Mouse (Mus musculus): Measurements from ENCODE around the gene Scp2. TPM values are rescaled to one million over a fixed set of nuclear protein-coding genes. Genes with fewer than 3 reads are reported as not detected.

Gene Scp2
- polyA plus RNA-seq, 1 experiment from 2014 or later, result 189 TPM

- no peak overlapping the region for H3K4me3 ChIP-seq (ENCODE audit: low read length)
- H3K27ac ChIP-seq (ENCODE audit: low read length), result no peak overlapping the region
- no peaks in the 10 kb centered on the region for H3K27me3 ChIP-seq (ENCODE audit: control insufficient read depth, insufficient read depth, low read length)
- no peak for ATAC-seq (replicated peaks; ENCODE audit: extremely low read depth, insufficient read depth, low FRiP score)
- peaks cover 10% of the 10 kb centered on the region; the same call in 1 of the 2 replicates for H3K4me1 ChIP-seq (ENCODE audit: control insufficient read depth, insufficient read depth, low read length)
- no peaks in the 10 kb centered on the region for H3K36me3 ChIP-seq (ENCODE audit: control insufficient read depth, insufficient read depth)
- H3K4me2 ChIP-seq (ENCODE audit: low read depth, low read length), result no peak overlapping the region
- H3K9me3 ChIP-seq (replicated peaks; ENCODE audit: control insufficient read depth, low read length), result no peaks in the 10 kb centered on the region
- no peak overlapping the region for H3K9ac ChIP-seq (ENCODE audit: low read length)
- WGBS, result 72% methylated on average over 2 of the region's 2 CpGs
These were observed 130.3 kb downstream of the Scp2 start for GRCm38 (mm10) chr4:108014466-108014865.

GRCm38 (mm10) chr4:108008541-108008940 is 136.3 kb downstream of the Scp2 start:
- no peak overlapping the region for H3K4me3 ChIP-seq (ENCODE audit: low read length)
- no peaks in the 10 kb centered on the region for H3K36me3 ChIP-seq (ENCODE audit: control insufficient read depth, insufficient read depth)
- ATAC-seq (replicated peaks; ENCODE audit: extremely low read depth, insufficient read depth, low FRiP score), result no peak
- WGBS, result 48% methylated on average over 8 of the region's 8 CpGs
- peaks cover 8% of the 10 kb centered on the region for H3K4me1 ChIP-seq (ENCODE audit: control insufficient read depth, insufficient read depth, low read length)
- no peaks in the 10 kb centered on the region for H3K27me3 ChIP-seq (ENCODE audit: control insufficient read depth, insufficient read depth, low read length)
- H3K4me2 ChIP-seq (ENCODE audit: low read depth, low read length), result no peak overlapping the region
- H3K9me3 ChIP-seq (replicated peaks; ENCODE audit: control insufficient read depth, low read length), result no peaks in the 10 kb centered on the region
- H3K27ac ChIP-seq (ENCODE audit: low read length), result no peak overlapping the region
- H3K9ac ChIP-seq (ENCODE audit: low read length), result no peak overlapping the region

GRCm38 (mm10) chr4:108007532-108008103 is 137.2 kb downstream of the Scp2 start:
- no peak for ATAC-seq (replicated peaks; ENCODE audit: extremely low read depth, insufficient read depth, low FRiP score)
- peaks cover 8% of the 10 kb centered on the region for H3K4me1 ChIP-seq (ENCODE audit: control insufficient read depth, insufficient read depth, low read length)
- H3K9ac ChIP-seq (ENCODE audit: low read length), result no peak overlapping the region
- H3K27ac ChIP-seq (ENCODE audit: low read length), result no peak overlapping the region
- H3K4me3 ChIP-seq (ENCODE audit: low read length), result no peak overlapping the region
- no peak overlapping the region for H3K4me2 ChIP-seq (ENCODE audit: low read depth, low read length)
- no peaks in the 10 kb centered on the region for H3K27me3 ChIP-seq (ENCODE audit: control insufficient read depth, insufficient read depth, low read length)
- H3K36me3 ChIP-seq (ENCODE audit: control insufficient read depth, insufficient read depth), result no peaks in the 10 kb centered on the region
- H3K9me3 ChIP-seq (replicated peaks; ENCODE audit: control insufficient read depth, low read length), result no peaks in the 10 kb centered on the region
- 73% methylated on average over 7 of the region's 7 CpGs for WGBS

GRCm38 (mm10) chr4:108005328-108005727 is 139.5 kb downstream of the Scp2 start:
- H3K27ac ChIP-seq (ENCODE audit: low read length), result 0 out of 2 replicates have a peak overlapping the region, but pooled peaks have one; percentile 23
- H3K9me3 ChIP-seq (replicated peaks; ENCODE audit: control insufficient read depth, low read length), result no peaks in the 10 kb centered on the region
- WGBS, result 40% methylated on average over 7 of the region's 7 CpGs
- H3K4me2 ChIP-seq (ENCODE audit: low read depth, low read length), result no peak overlapping the region
- H3K27me3 ChIP-seq (ENCODE audit: control insufficient read depth, insufficient read depth, low read length), result no peaks in the 10 kb centered on the region
- no peak overlapping the region for H3K4me3 ChIP-seq (ENCODE audit: low read length)
- no peaks in the 10 kb centered on the region for H3K36me3 ChIP-seq (ENCODE audit: control insufficient read depth, insufficient read depth)
- no peak overlapping the region for H3K9ac ChIP-seq (ENCODE audit: low read length)
- ATAC-seq (replicated peaks; ENCODE audit: extremely low read depth, insufficient read depth, low FRiP score), result peak; percentile 63; the same call in 1 of the 2 replicates
- peaks cover 8% of the 10 kb centered on the region for H3K4me1 ChIP-seq (ENCODE audit: control insufficient read depth, insufficient read depth, low read length)

DNA sequence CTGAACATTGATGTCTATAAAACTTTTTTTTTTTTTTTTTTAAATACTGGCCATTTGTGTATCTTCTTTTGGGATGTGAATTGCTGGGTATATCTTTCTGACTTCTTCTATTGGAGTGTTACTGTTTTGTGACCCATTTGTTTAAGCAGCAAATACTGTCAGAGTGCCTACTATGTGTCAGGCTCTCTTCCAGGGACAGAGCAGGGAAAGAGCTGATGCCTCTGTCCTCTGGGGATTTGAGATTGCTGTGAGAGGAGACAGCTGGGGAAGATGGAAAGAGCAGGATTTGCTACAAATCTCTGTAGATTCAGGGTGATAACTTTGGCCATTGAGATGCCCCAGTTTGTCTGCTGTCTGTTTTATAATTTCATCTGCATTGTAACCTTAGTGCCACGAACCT is 145.4 kb downstream of the Scp2 start:
- peaks cover 5% of the 10 kb centered on the region for H3K4me1 ChIP-seq (ENCODE audit: control insufficient read depth, insufficient read depth, low read length)
- H3K9ac ChIP-seq (ENCODE audit: low read length), result no peak overlapping the region
- ATAC-seq (replicated peaks; ENCODE audit: extremely low read depth, insufficient read depth, low FRiP score), result no peak
- H3K4me3 ChIP-seq (ENCODE audit: low read length), result no peak overlapping the region
- H3K36me3 ChIP-seq (ENCODE audit: control insufficient read depth, insufficient read depth), result no peaks in the 10 kb centered on the region
- no peaks in the 10 kb centered on the region for H3K27me3 ChIP-seq (ENCODE audit: control insufficient read depth, insufficient read depth, low read length)
- H3K4me2 ChIP-seq (ENCODE audit: low read depth, low read length), result no peak overlapping the region
- H3K9me3 ChIP-seq (replicated peaks; ENCODE audit: control insufficient read depth, low read length), result no peaks in the 10 kb centered on the region
- H3K27ac ChIP-seq (ENCODE audit: low read length), result no peak overlapping the region
- WGBS, result 84% methylated on average over 1 of the region's 1 CpGs

DNA sequence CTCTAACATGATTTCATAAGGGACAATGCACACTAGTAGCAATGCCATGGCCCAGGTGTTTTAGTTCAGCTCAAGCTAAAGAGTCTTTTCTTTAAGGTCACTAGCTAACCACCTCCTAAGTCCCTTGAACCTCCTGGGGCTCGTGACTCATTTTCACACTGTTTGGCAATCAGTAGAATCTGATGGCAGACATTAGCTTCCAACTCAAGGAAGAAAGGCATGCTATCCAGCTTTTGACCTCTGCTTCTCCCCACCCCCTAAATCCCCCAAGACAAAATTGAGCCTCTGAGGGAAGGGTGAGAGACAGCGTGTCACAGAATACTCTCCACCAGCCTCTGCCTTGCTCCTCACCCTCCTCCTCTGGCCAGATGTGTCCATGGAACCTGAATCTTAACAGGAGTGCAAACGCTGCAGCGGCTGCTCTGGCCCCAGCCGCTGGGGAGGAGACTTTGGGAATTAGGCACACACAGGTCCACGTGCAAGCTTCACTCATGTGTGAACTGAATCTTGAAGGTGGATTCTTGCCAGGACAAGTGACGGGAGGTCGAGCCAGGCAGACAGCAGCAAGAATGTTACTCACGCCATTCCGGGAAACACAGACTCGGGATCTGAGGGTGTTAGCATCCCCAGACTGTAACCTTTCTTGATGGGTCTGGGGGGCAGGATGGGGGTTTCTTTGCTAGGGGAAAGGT is 146.0 kb downstream of the Scp2 start:
- Histone ChIP-seq H3K4me3 (ENCODE audit: low read length) (no peak overlapping the region), H3K27ac (ENCODE audit: low read length) (no peak overlapping the region), H3K36me3 (ENCODE audit: control insufficient read depth, insufficient read depth) (no peaks in the 10 kb centered on the region), H3K9ac (ENCODE audit: low read length) (peak overlapping the region; percentile 10), H3K27me3 (ENCODE audit: control insufficient read depth, insufficient read depth, low read length) (no peaks in the 10 kb centered on the region), H3K4me1 (ENCODE audit: control insufficient read depth, insufficient read depth, low read length) (peaks cover 5% of the 10 kb centered on the region), H3K9me3 (replicated peaks; ENCODE audit: control insufficient read depth, low read length) (no peaks in the 10 kb centered on the region), H3K4me2 (ENCODE audit: low read depth, low read length) (peak overlapping the region; percentile 16; the same call in 1 of the 2 replicates)
- ATAC-seq (replicated peaks; ENCODE audit: extremely low read depth, insufficient read depth, low FRiP score), result 0 out of 2 replicates have a peak, but pooled peaks have one; percentile 37
- WGBS, result 22% methylated on average over 11 of the region's 11 CpGs

- H3K9ac ChIP-seq (ENCODE audit: low read length), result no peak overlapping the region
- no peaks in the 10 kb centered on the region for H3K36me3 ChIP-seq (ENCODE audit: control insufficient read depth, insufficient read depth)
- 87% methylated on average over 9 of the region's 9 CpGs for WGBS
- H3K27me3 ChIP-seq (ENCODE audit: control insufficient read depth, insufficient read depth, low read length), result no peaks in the 10 kb centered on the region
- H3K9me3 ChIP-seq (replicated peaks; ENCODE audit: control insufficient read depth, low read length), result no peaks in the 10 kb centered on the region
- H3K4me3 ChIP-seq (ENCODE audit: low read length), result no peak overlapping the region
- H3K4me1 ChIP-seq (ENCODE audit: control insufficient read depth, insufficient read depth, low read length), result peaks cover 8% of the 10 kb centered on the region
- 0 out of 2 replicates have a peak, but pooled peaks have one; percentile 1 for ATAC-seq (replicated peaks; ENCODE audit: extremely low read depth, insufficient read depth, low FRiP score)
- no peak overlapping the region for H3K4me2 ChIP-seq (ENCODE audit: low read depth, low read length)
- no peak overlapping the region for H3K27ac ChIP-seq (ENCODE audit: low read length)
These were observed 148.3 kb downstream of the Scp2 start for GRCm38 (mm10) chr4:107996418-107996986.

DNA sequence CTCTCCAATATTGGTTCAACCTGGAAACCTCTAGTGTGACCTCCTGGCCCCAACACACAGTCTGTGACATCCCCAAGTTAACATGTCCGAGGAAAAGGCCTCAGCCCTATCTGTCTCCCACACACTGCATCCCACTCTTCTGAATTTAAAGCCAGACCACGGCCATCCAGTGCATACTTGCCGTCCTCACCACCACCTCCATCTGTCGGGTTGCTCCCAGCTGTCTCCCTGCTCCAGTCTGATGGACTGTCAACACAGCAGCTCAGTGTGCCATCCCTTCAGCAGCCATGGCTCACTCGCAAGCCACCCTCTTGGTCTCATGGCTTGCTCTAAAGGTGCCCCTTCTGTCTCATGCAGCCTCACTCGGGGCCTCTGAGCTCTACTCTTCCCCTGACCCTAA is 149.1 kb downstream of the Scp2 start:
- H3K4me1 ChIP-seq (ENCODE audit: control insufficient read depth, insufficient read depth, low read length), result peaks cover 8% of the 10 kb centered on the region
- no peaks in the 10 kb centered on the region for H3K36me3 ChIP-seq (ENCODE audit: control insufficient read depth, insufficient read depth)
- H3K4me2 ChIP-seq (ENCODE audit: low read depth, low read length), result no peak overlapping the region
- H3K27ac ChIP-seq (ENCODE audit: low read length), result no peak overlapping the region
- H3K9me3 ChIP-seq (replicated peaks; ENCODE audit: control insufficient read depth, low read length), result no peaks in the 10 kb centered on the region
- no peak overlapping the region for H3K4me3 ChIP-seq (ENCODE audit: low read length)
- no peaks in the 10 kb centered on the region for H3K27me3 ChIP-seq (ENCODE audit: control insufficient read depth, insufficient read depth, low read length)
- H3K9ac ChIP-seq (ENCODE audit: low read length), result no peak overlapping the region
- WGBS, result 76% methylated on average over 6 of the region's 6 CpGs
- ATAC-seq (replicated peaks; ENCODE audit: extremely low read depth, insufficient read depth, low FRiP score), result 0 out of 2 replicates have a peak, but pooled peaks have one; percentile 12

- H3K4me3 ChIP-seq (ENCODE audit: low read length), result no peak overlapping the region
- no peaks in the 10 kb centered on the region for H3K9me3 ChIP-seq (replicated peaks; ENCODE audit: control insufficient read depth, low read length)
- no peaks in the 10 kb centered on the region for H3K36me3 ChIP-seq (ENCODE audit: control insufficient read depth, insufficient read depth)
- H3K4me2 ChIP-seq (ENCODE audit: low read depth, low read length), result no peak overlapping the region
- no peak for ATAC-seq (replicated peaks; ENCODE audit: extremely low read depth, insufficient read depth, low FRiP score)
- WGBS, result 76% methylated on average over 6 of the region's 6 CpGs
- peaks cover 8% of the 10 kb centered on the region for H3K4me1 ChIP-seq (ENCODE audit: control insufficient read depth, insufficient read depth, low read length)
- H3K9ac ChIP-seq (ENCODE audit: low read length), result no peak overlapping the region
- H3K27ac ChIP-seq (ENCODE audit: low read length), result no peak overlapping the region
- H3K27me3 ChIP-seq (ENCODE audit: control insufficient read depth, insufficient read depth, low read length), result no peaks in the 10 kb centered on the region
These were observed 149.8 kb downstream of the Scp2 start for GRCm38 (mm10) chr4:107995011-107995410.
